Comparison of ENCODE assay signal across 13 mouse cellular contexts in the genomic region with DNA sequence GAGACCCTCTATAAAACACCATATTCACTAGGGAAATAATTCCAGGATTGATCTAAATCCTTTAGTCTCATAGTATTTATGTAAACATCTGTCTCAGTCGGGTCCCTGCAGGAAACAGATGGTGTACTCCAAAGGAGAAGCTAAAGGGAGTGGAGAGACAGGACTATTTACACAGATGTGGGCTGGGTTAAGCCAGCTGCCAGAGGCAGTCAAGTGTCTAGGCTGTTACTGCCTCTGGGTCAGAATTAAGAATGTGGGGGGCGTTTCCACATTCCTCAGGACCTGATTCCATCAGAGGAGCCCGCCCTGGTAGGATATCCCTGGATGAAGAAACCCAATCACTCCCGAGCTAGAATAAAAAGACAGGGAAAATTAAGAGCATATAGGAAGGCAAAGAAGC.
A peak's percentile ranks its signal among the peaks of the same experiment; 100 is the strongest.
DNase-seq lines count a peak whose midpoint lies in the region; ATAC-seq and TF ChIP-seq lines count a peak whose summit lies in the region.
"Had no signal": no experiment of that assay in that cellular context is flagged by ENCODE, and none has a peak within 500 bp of the region (broad histone marks: within the 10 kb centered on the region; RNA-seq: fewer than 3 reads in every experiment).

No protein-coding gene starts in this region.

- no peaks in the 10 kb centered on the region for H3K4me1 ChIP-seq in hindbrain, embryonic 11.5 days (replicated peaks; ENCODE audit: control insufficient read depth, insufficient read depth, low read length)
- no peaks in the 10 kb centered on the region for H3K4me1 ChIP-seq in hindbrain, embryonic 16.5 days (ENCODE audit: control insufficient read depth, insufficient read depth, low read depth, low read length)
- H3K4me1 ChIP-seq in lung, embryonic 16.5 days (replicated peaks; ENCODE audit: control insufficient read depth, insufficient read depth, low read length): peaks cover 8% of the 10 kb centered on the region; the same call in 1 of the 2 replicates
- no peaks in the 10 kb centered on the region for H3K4me1 ChIP-seq in forebrain, postnatal 0 days (ENCODE audit: insufficient read depth)
- H3K4me1 ChIP-seq: heart, embryonic 13.5 days had no signal

- ATAC-seq in hindbrain, embryonic 11.5 days (ENCODE audit: low FRiP score): no peak
- no peak for ATAC-seq in hindbrain, embryonic 16.5 days
- peak; percentile 91 for ATAC-seq in lung, embryonic 16.5 days (ENCODE audit: low read depth)
- no peak for ATAC-seq in forebrain, postnatal 0 days
- ATAC-seq: forebrain, embryonic 13.5 days had no signal

- no peak overlapping the region for H3K27ac ChIP-seq in hindbrain, embryonic 11.5 days (ENCODE audit: low read depth, low read length)
- H3K27ac ChIP-seq in hindbrain, embryonic 16.5 days (ENCODE audit: low read depth, low read length): no peak overlapping the region
- H3K27ac ChIP-seq in lung, embryonic 16.5 days (ENCODE audit: low read length): no peak overlapping the region
- no peak overlapping the region for H3K27ac ChIP-seq in forebrain, postnatal 0 days (ENCODE audit: low read depth, low read length)
- H3K27ac ChIP-seq: forebrain, embryonic 13.5 days; heart, embryonic 13.5 days; layer of hippocampus, adult 2 months; limb, embryonic 15.5 days had no signal

- DNase-seq in hindbrain, embryonic 11.5 days (ENCODE audit: low spot score): peak; percentile 6
- DNase-seq in urinary bladder, postnatal 25 days (ENCODE audit: low spot score): peak; percentile 3
- no peak for DNase-seq in urinary bladder, postnatal 36 days (ENCODE audit: low spot score in 2 of 2)
- DNase-seq in frontal cortex, adult 2 months (ENCODE audit: extremely low spot score in 1 of 2, low spot score in 1 of 2): no peak
- no peak for DNase-seq in gastrocnemius, postnatal 36 days
- DNase-seq in forebrain, postnatal 0 days: no peak
- DNase-seq: cerebellum, adult 8-10 months had no signal

- intact Hi-C loops in gastrocnemius, postnatal 36 days (cut with DNase I): no loop called here

- H3K9me3 ChIP-seq in hindbrain, embryonic 11.5 days (ENCODE audit: control insufficient read depth, low read length): 0 out of 2 replicates have a peak, but pooled peaks cover 3% of the 10 kb centered on the region
- no peaks in the 10 kb centered on the region; the same call in 1 of the 2 replicates for H3K9me3 ChIP-seq in hindbrain, embryonic 16.5 days (ENCODE audit: control insufficient read depth, low read length)
- H3K9me3 ChIP-seq in lung, embryonic 16.5 days (ENCODE audit: control insufficient read depth, low read length): 0 out of 2 replicates have a peak, but pooled peaks cover 3% of the 10 kb centered on the region
- no peaks in the 10 kb centered on the region for H3K9me3 ChIP-seq in forebrain, postnatal 0 days (ENCODE audit: low read length)
- H3K9me3 ChIP-seq: limb, embryonic 15.5 days had no signal

- no peaks in the 10 kb centered on the region for H3K36me3 ChIP-seq in hindbrain, embryonic 11.5 days (ENCODE audit: control insufficient read depth, insufficient read depth, low read length)
- no peaks in the 10 kb centered on the region for H3K36me3 ChIP-seq in hindbrain, embryonic 16.5 days (ENCODE audit: control insufficient read depth, insufficient read depth, low read length)
- H3K36me3 ChIP-seq in lung, embryonic 16.5 days (ENCODE audit: control insufficient read depth, insufficient read depth, low read length): no peaks in the 10 kb centered on the region
- no peaks in the 10 kb centered on the region for H3K36me3 ChIP-seq in forebrain, postnatal 0 days (ENCODE audit: insufficient read depth)
- H3K36me3 ChIP-seq: heart, embryonic 13.5 days; limb, embryonic 15.5 days had no signal

- H3K4me3 ChIP-seq in hindbrain, embryonic 11.5 days (ENCODE audit: low read depth, low read length): no peak overlapping the region
- no peak overlapping the region for H3K4me3 ChIP-seq in hindbrain, embryonic 16.5 days (ENCODE audit: low read length)
- H3K4me3 ChIP-seq in lung, embryonic 16.5 days (ENCODE audit: low read length): no peak overlapping the region
- H3K4me3 ChIP-seq in forebrain, postnatal 0 days (ENCODE audit: low read depth, low read length): no peak overlapping the region
- H3K4me3 ChIP-seq: forebrain, embryonic 13.5 days; heart, embryonic 13.5 days; layer of hippocampus, adult 2 months; limb, embryonic 15.5 days had no signal

- 37% methylated on average over 4 of the region's 4 CpGs for WGBS in hindbrain, embryonic 11.5 days
- 47% methylated on average over 4 of the region's 4 CpGs for WGBS in hindbrain, embryonic 16.5 days
- WGBS in lung, embryonic 16.5 days: 1% methylated on average over 4 of the region's 4 CpGs
- WGBS in forebrain, postnatal 0 days: 61% methylated on average over 4 of the region's 4 CpGs

- H3K27me3 ChIP-seq in hindbrain, embryonic 11.5 days (ENCODE audit: control insufficient read depth, insufficient read depth, low read length): no peaks in the 10 kb centered on the region
- no peaks in the 10 kb centered on the region for H3K27me3 ChIP-seq in hindbrain, embryonic 16.5 days (replicated peaks; ENCODE audit: control insufficient read depth, insufficient read depth, low read length)
- H3K27me3 ChIP-seq in lung, embryonic 16.5 days (ENCODE audit: control insufficient read depth, insufficient read depth, low read depth, low read length): no peaks in the 10 kb centered on the region
- no peaks in the 10 kb centered on the region for H3K27me3 ChIP-seq in forebrain, postnatal 0 days (ENCODE audit: insufficient read depth, low read length)
- H3K27me3 ChIP-seq: forebrain, embryonic 13.5 days; heart, embryonic 13.5 days; limb, embryonic 15.5 days had no signal

- H3K9ac ChIP-seq in hindbrain, embryonic 11.5 days (ENCODE audit: low read depth, low read length): no peak overlapping the region
- H3K9ac ChIP-seq in hindbrain, embryonic 16.5 days (ENCODE audit: low read depth, low read length): no peak overlapping the region
- no peak overlapping the region for H3K9ac ChIP-seq in lung, embryonic 16.5 days (ENCODE audit: low read length)
- H3K9ac ChIP-seq in forebrain, postnatal 0 days: no peak overlapping the region
- H3K9ac ChIP-seq: forebrain, embryonic 13.5 days; heart, embryonic 13.5 days; limb, embryonic 15.5 days had no signal

- TF ChIP-seq CTCF in forebrain, postnatal 0 days (IDR thresholded peaks at IDR 0.05; ENCODE audit: low read depth): no peak

- no peak overlapping the region for H3K4me2 ChIP-seq in hindbrain, embryonic 11.5 days (replicated peaks; ENCODE audit: low read depth, low read length)
- no peak overlapping the region for H3K4me2 ChIP-seq in hindbrain, embryonic 16.5 days (ENCODE audit: low read length)
- no peak overlapping the region for H3K4me2 ChIP-seq in lung, embryonic 16.5 days (ENCODE audit: low read depth, low read length)
- H3K4me2 ChIP-seq in forebrain, postnatal 0 days (ENCODE audit: low read depth): no peak overlapping the region
- H3K4me2 ChIP-seq: forebrain, embryonic 13.5 days; heart, embryonic 13.5 days; limb, embryonic 15.5 days had no signal

Comparison
In these comparisons a context has a peak if more than half of its experiments do, and no peak if none do; other contexts are left out.
1. DNase-seq: peak in hindbrain, embryonic 11.5 days (single experiment) and urinary bladder, postnatal 25 days (single experiment); none in urinary bladder, postnatal 36 days (0 of 2), frontal cortex, adult 2 months (0 of 2), gastrocnemius, postnatal 36 days (0 of 2) and forebrain, postnatal 0 days (single experiment).